Mouse (Mus musculus) hindbrain, embryonic 11.5 days (tissue): ENCODE results near the gene Arid2. TPM values are rescaled to one million over a fixed set of nuclear protein-coding genes. Genes with fewer than 3 reads are reported as not detected.

Source experiments
- ATAC-seq: fragments of 200-750 bp; cut with Nextera tagmentation; 2 replicates; pipeline ENCODE4 v1.8.0; 2017; ENCODE audit warnings: mild to moderate bottlenecking, moderate TSS enrichment, moderate library complexity; ENCODE audit not compliant: low FRiP score
- DNase-seq: peaks from one replicate; pipeline ENCODE4 v3.0.0-alpha.2; 2015; ENCODE audit warnings: low spot score
- H3K27ac ChIP-seq: fragments of 300-500 bp; sonication (generic); 2 replicates; pipeline ENCODE4 v1.5.1; 2014; ENCODE audit warnings: mild to moderate bottlenecking, low read depth, low read length
- H3K27me3 ChIP-seq: fragments of 300-500 bp; sonication (generic); 2 replicates; pipeline ENCODE4 v1.6.1; 2014; ENCODE audit warnings: mild to moderate bottlenecking, low read length, moderate library complexity, mixed read lengths; ENCODE audit not compliant: control insufficient read depth, insufficient read depth
- H3K36me3 ChIP-seq: fragments of 300-500 bp; sonication (generic); 2 replicates; pipeline ENCODE4 v1.6.1; 2014; ENCODE audit warnings: mild to moderate bottlenecking, low read length, moderate library complexity, mixed read lengths; ENCODE audit not compliant: control insufficient read depth, insufficient read depth
- H3K4me1 ChIP-seq: fragments of 300-500 bp; sonication (generic); replicated peaks from 2 replicates; pipeline ENCODE4 v1.6.1; 2014; ENCODE audit warnings: low read length, mixed read lengths; ENCODE audit not compliant: control insufficient read depth, insufficient read depth
- H3K4me2 ChIP-seq: fragments of 300-500 bp; sonication (generic); replicated peaks from 2 replicates; pipeline ENCODE4 v1.6.1; 2014; ENCODE audit warnings: mild to moderate bottlenecking, low read depth, low read length
- H3K4me3 ChIP-seq: fragments of 300-500 bp; sonication (generic); 2 replicates; pipeline ENCODE4 v1.5.1; 2014; ENCODE audit warnings: low read depth, low read length
- H3K9ac ChIP-seq: fragments of 300-500 bp; sonication (generic); 2 replicates; pipeline ENCODE4 v1.6.1; 2014; ENCODE audit warnings: low read depth, low read length
- H3K9me3 ChIP-seq: fragments of 300-500 bp; sonication (generic); 2 replicates; pipeline ENCODE4 v1.6.1; 2016; ENCODE audit warnings: low read length; ENCODE audit not compliant: control insufficient read depth
- WGBS: fragments of 180-500 bp; shearing (Covaris S2); extraction: QIAGEN DNeasy Blood & Tissue Kit; methylation state at CpG from one replicate; pipeline ENCODE4 v1.1.7; 2014; 5-methylcytosine and 5-hydroxymethylcytosine counted together
- polyA plus RNA-seq: library from polyadenylated mRNA; unstranded; fragments of >200 nt; fragmentation: Nextera tagmentation; extraction: Ambion mirVana; gene quantifications from 2 replicates; pipeline ENCODE4 v1.2.1, GENCODE M21; 2014

The Arid2 gene
- polyA plus RNA-seq, 1 experiment from 2014 or later, result 39.0 TPM

DNA sequence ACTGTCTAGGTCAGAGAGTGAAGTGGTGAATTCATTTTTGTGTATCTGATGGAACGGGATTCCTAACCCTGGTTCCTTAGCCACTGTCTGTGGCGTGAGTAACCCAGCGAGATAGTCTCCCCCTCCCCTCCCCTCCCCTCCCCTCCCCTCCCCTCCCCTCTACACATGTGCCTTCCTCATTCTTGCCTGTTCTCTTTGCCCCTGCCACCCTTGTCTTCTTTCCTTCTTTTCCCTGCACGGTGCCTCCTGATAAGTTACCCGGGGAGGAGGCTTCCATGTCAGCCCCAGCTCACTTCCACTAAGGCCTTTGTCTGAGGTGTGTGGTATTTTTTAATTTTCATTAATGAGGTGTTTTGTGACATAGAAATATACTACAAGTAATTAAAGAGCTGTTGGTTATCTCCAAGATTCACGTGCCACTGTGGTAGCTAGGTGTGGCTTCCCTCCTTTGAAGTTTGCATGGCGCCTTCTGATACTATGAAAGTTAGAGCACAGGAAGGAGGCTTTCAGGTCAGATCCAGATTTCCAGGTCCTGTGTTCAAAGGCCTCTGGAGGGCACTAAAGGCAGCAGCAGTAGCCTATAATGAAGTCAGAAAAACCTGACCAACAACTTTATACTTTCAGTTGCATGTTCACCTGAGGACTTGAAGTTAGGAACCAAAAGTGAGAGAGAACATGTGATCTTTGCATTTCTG, 57.4 kb downstream of the Arid2 start:
- H3K27me3 ChIP-seq, result no peaks in the 10 kb centered on the region
- H3K27ac ChIP-seq, result no peak overlapping the region
- H3K4me2 ChIP-seq, result no peak overlapping the region
- 58% methylated on average over 6 of the region's 7 CpGs for WGBS
- H3K36me3 ChIP-seq, result no peaks in the 10 kb centered on the region
- H3K9me3 ChIP-seq, result no peaks in the 10 kb centered on the region
- no peak overlapping the region for H3K4me3 ChIP-seq
- H3K4me1 ChIP-seq, result no peaks in the 10 kb centered on the region
- H3K9ac ChIP-seq, result no peak overlapping the region
- DNase-seq, result no peak
- ATAC-seq, result no peak

DNA sequence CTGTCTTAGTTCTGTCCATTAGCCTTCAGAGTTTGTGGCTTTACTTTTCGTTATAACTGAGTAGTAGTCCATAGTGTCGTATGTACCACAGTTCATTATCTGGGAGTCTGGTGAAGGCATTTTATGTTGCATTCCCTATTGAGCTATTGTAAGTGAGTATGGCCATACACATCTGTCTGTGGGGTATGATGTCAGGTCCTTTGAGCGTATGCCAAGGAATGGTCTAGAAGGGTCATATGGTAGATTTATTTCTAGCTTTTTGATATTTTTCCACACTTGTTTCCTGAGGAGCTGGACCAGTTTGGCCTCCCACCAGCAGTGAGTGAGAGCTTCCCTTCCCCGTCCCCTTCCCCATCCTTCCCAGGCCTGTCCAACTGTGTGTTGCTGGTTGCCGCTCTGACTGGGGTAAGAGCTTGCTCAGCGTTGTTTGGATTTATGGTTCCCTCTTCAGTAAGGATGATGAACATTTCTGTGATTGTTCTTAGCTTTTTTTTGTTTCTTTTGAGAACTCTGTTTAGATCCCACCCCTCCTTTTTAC, 58.1 kb downstream of the Arid2 start:
- Histone ChIP-seq H3K36me3 (peaks cover 3% of the 10 kb centered on the region; the same call in 1 of the 2 replicates), H3K4me1 (no peaks in the 10 kb centered on the region), H3K27ac (no peak overlapping the region), H3K27me3 (no peaks in the 10 kb centered on the region), H3K4me3 (no peak overlapping the region), H3K4me2 (no peak overlapping the region), H3K9ac (no peak overlapping the region), H3K9me3 (no peaks in the 10 kb centered on the region)
- WGBS, result 92% methylated on average over 6 of the region's 6 CpGs
- DNase-seq (no peak), ATAC-seq (no peak)

DNA sequence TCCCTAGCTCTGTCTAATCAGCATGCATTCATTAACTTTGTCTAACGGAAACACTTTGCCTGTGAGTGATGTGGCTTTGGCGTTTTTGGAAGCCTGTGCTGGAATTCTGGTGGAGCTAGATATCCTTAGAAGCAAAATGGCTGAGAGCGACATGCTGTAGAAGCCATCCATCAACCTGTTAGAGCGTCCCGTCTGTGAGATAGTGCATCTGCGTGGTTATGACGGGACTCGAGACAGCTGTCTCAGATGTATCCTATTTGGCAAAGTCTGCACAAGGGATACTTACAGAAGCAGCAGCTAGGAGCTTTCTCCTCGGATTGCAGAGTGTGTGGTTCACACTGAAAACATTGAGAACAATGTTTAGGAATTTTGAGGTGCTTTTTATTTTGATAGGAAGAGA, 64.1 kb downstream of the Arid2 start:
- Histone ChIP-seq H3K4me1 (no peaks in the 10 kb centered on the region), H3K36me3 (peaks cover 13% of the 10 kb centered on the region), H3K27me3 (no peaks in the 10 kb centered on the region), H3K4me3 (no peak overlapping the region), H3K4me2 (no peak overlapping the region), H3K27ac (no peak overlapping the region), H3K9me3 (no peaks in the 10 kb centered on the region), H3K9ac (no peak overlapping the region)
- no peak for ATAC-seq
- DNase-seq, result no peak
- WGBS, result 96% methylated on average over 9 of the region's 9 CpGs

DNA sequence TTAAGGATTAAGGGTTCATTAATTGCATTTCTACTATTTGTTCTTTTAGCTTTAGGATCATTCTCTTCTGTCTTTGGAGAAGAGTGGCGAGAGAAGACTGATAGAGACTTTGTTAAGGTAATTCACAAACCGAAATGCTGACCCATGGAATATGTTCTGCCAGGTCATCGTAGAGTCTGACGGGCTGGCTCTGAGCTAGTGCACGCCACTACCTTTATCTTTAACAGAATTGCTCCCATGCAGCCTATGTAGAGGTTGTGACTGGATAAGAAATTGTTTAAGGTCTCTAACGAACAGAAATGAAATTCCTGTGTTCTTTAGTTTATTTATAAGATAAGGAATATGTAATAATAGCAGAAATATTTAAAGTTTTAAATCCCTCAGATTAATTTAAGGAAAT, 71.6 kb downstream of the Arid2 start:
- Histone ChIP-seq H3K4me3 (no peak overlapping the region), H3K4me1 (no peaks in the 10 kb centered on the region), H3K27ac (no peak overlapping the region), H3K27me3 (no peaks in the 10 kb centered on the region), H3K9ac (no peak overlapping the region), H3K36me3 (peaks cover 4% of the 10 kb centered on the region; the same call in 1 of the 2 replicates), H3K9me3 (no peaks in the 10 kb centered on the region), H3K4me2 (no peak overlapping the region)
- no peak for ATAC-seq
- WGBS, result 94% methylated on average over 6 of the region's 6 CpGs
- no peak for DNase-seq

DNA sequence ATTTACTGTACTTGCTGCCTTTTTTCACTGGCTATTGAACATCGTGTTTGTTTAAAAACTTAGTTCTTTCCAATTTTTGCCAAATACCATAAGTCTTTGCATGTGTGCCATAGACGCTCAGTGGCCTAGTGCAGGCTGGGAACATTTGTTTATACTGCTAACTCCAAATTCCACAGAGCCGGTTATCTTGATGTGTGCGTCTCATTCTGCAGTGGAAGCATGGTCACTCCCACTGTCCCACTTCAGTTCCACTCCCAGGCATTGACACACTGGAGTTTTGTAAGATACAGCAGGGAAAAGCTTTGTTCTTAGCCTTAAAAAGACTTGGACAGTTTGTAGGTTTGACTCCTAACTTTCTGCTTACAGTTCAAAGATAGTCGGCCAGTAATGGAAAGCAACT, 73.3 kb downstream of the Arid2 start:
- H3K9ac ChIP-seq, result no peak overlapping the region
- no peak overlapping the region for H3K4me2 ChIP-seq
- no peaks in the 10 kb centered on the region for H3K27me3 ChIP-seq
- WGBS, result 96% methylated on average over 5 of the region's 5 CpGs
- H3K4me1 ChIP-seq, result no peaks in the 10 kb centered on the region
- H3K36me3 ChIP-seq, result peaks cover 7% of the 10 kb centered on the region; the same call in 1 of the 2 replicates
- H3K27ac ChIP-seq, result no peak overlapping the region
- DNase-seq (no peak), ATAC-seq (no peak)
- no peaks in the 10 kb centered on the region for H3K9me3 ChIP-seq
- no peak overlapping the region for H3K4me3 ChIP-seq

DNA sequence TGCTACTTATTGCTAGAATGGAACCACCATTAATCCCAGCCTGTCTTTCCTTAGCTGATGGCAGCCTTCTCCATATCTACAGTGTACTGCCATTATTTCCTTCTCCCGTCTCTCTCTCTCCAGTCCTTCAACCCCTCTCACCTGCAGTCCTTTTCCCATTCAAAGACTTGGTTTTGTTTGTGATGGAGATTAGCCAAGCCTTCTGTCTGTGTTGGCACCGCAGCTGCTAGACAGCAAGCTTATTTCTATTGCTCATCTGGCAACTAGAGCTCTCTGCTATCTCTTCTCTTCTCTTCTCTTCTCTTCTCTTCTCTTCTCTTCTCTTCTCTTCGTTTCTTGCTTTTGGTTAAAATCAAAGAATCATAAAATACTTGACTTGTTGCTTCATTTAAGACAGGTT, 78.0 kb downstream of the Arid2 start:
- H3K4me2 ChIP-seq, result no peak overlapping the region
- no peak overlapping the region for H3K4me3 ChIP-seq
- no peak overlapping the region for H3K27ac ChIP-seq
- 77% methylated on average over 3 of the region's 3 CpGs for WGBS
- no peaks in the 10 kb centered on the region for H3K27me3 ChIP-seq
- no peak overlapping the region for H3K9ac ChIP-seq
- H3K36me3 ChIP-seq, result peaks cover 14% of the 10 kb centered on the region; the same call in 1 of the 2 replicates
- H3K9me3 ChIP-seq, result no peaks in the 10 kb centered on the region
- DNase-seq (no peak), ATAC-seq (no peak)
- no peaks in the 10 kb centered on the region for H3K4me1 ChIP-seq

DNA sequence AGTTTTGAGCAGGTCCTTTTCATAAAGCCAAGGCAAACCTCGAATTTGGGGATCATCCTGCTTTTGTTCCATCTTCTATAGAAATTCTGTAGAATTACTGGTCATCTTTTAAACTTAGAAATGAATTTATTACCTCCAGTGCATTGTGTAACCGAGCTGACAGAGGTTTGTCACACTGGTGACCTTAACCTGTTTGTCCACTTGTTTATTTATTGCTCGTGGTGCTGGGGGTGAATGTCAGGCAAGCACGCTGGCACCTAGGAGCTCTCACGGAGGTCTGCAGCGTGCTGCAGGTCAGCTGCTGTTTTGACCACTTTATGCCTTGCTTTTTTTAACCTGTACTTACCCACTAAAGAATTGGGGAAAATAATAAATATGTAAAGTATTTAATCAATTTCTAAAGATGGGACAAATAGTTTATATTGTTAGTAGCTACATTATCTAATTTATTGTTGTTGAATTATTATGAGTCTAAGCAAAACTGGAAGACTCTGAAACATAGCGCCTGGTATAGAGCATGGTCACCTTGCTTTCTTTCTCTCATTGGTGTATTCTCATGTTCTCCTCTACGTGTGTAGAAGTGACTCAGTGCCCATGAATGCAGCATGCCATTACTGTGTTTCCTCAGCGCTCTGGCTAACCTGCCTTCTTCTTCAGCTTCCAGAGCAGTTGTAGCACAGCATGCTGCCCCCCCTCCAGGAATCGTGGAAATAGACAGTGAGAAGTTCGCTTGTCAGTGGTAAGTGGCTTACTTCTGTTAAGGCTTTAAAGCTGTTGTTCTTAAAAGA, 79.1 kb downstream of the Arid2 start:
- Histone ChIP-seq H3K36me3 (peaks cover 22% of the 10 kb centered on the region), H3K4me3 (no peak overlapping the region), H3K27me3 (no peaks in the 10 kb centered on the region), H3K27ac (no peak overlapping the region), H3K9me3 (no peaks in the 10 kb centered on the region), H3K4me1 (no peaks in the 10 kb centered on the region), H3K4me2 (no peak overlapping the region), H3K9ac (no peak overlapping the region)
- whole genome bisulfite sequencing, result 88% methylated on average over 11 of the region's 11 CpGs
- DNase-seq, result no peak
- no peak for ATAC-seq

DNA sequence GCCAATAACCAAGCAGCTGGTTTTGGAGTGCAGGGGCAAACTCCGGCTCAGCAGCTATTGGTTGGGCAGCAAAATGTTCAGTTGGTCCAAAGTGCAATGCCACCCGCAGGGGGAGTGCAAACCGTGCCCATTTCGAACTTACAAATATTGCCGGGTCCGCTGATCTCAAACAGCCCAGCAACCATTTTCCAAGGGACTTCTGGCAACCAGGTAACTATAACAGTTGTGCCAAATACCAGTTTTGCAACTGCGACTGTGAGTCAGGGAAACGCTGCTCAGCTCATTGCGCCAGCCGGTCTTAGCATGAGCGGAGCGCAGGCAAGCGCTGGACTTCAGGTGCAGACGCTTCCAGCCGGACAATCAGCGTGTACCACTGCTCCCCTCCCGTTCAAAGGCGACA, 84.0 kb downstream of the Arid2 start:
- Histone ChIP-seq H3K9ac (no peak overlapping the region), H3K4me3 (no peak overlapping the region), H3K36me3 (peaks cover 23% of the 10 kb centered on the region), H3K4me2 (no peak overlapping the region), H3K27me3 (no peaks in the 10 kb centered on the region), H3K27ac (no peak overlapping the region), H3K9me3 (no peaks in the 10 kb centered on the region), H3K4me1 (no peaks in the 10 kb centered on the region)
- DNase-seq (no peak), ATAC-seq (no peak)
- WGBS, result 96% methylated on average over 18 of the region's 18 CpGs
